Mouse (Mus musculus): ENCODE data around the gene Itga2b.
A peak's percentile ranks its signal among the peaks of the same experiment; 100 is the strongest.

- no peak for TF ChIP-seq POLR2A (IDR thresholded peaks at IDR 0.05; ENCODE audit: low read depth, low read length)
- peak; percentile 67 for TF ChIP-seq CTCF (conservative IDR thresholded peaks at IDR 0.05; ENCODE audit: insufficient read depth, insufficient read length, low read depth, low read length)
Measured at GRCm38 (mm10) chr11:102438212-102439092, 31.5 kb downstream of the Itga2b start.
